Mouse (Mus musculus): Measurements from ENCODE around the gene Cys1.
"Not testable (repeated sequence)": the region's sequence is repeated elsewhere in the genome, so short reads cannot be mapped to it uniquely, and the experiment has no call there.

Gene Cys1

DNA sequence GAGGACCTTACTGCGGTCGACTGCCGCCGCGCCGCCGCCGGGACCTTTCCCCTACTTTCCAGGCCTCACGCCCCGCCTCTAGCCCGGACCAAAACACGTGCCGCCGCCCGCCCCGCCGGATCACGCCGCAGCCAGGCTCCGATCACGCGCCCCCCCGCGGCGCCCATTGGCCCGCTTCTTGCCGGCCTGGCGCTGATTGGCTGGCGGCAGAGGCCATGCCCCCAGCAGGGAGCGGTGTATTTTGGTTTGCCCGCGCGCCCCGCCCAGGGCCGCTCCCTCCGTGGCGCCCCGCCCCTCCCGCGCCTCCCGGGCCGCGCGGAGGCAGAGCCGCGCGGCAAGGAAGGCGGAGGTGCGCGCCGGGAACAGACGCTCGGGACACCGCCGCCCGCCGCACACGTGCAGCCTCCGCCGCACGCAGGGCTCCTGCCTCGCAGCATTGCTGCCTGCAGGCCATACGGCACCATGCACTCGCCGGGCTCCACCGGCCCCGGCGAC lies 30.5 kb downstream of the Cys1 start, which contains the start of gene Klf11:
TSS of gene Klf11 (plus strand) at position 212 of the 495 bp plus-strand sequence.
- intact Hi-C loops (cut with DNase I): loop anchor here (5.0 kb wide), 1 partner anchor 56 kb away; the partner anchor contains the start of gene Rrm2

DNA sequence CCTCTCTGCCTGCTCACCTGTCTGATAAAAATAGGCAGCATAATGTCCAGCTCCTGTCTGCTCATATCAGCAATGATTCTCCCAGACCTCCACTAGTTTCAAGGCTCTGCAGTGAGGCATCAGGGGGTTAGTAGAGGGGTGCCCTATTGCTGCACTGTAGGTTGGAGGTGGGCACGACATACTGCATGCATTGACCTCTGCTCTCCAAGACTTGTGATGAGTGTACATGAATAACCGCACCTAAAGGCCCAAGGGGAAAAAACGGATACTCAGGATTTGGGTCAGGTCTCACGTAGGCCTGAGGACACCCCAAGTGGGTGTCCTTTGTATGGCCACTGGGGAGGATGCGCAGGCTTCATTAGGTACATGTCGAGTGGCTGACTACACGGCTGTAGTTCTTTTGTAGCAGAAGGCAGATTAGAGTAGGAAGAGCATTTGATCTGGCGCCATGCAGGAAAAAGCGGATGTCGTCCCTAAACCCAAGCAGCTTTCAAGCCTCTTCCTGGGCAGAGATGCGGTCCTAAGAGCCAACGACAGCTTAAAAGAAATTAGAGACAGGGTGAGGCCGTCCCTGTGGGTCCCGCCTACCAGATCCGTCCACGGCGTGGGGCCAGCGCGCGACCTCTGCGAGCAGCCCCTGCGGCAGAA lies 31.1 kb downstream of the Cys1 start:
- intact Hi-C loops (cut with DNase I): loop anchor here (5.0 kb wide), 1 partner anchor 57 kb away; the partner anchor contains the start of gene Rrm2

DNA sequence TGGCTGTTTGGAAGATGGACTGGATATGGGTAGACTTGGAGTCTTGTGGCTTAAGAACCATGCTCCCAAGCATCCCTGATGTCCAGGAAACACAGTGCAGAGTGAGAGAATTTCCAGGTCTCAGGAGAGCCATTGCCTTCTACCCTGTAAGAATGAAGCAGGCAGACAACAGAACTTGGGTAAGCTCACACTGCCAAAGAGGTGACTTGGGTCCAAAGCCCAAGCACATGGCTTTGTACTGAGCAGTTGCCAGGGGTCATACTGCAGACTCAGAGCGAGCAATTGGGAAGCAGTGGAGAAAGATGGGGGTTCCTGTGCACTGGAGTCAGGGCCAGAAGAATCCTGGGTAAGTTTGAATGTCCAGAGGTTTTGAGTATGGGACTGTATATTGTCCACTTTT lies 33.5 kb downstream of the Cys1 start:
- intact Hi-C loops (cut with DNase I): no loop called here

- intact Hi-C loops (cut with DNase I): no loop called here
Measured at GRCm38 (mm10) chr12:24645901-24646300, 35.7 kb downstream of the Cys1 start.

GRCm38 (mm10) chr12:24644125-24644571 lies 37.5 kb downstream of the Cys1 start:
- intact Hi-C loops (cut with DNase I): no loop called here

DNA sequence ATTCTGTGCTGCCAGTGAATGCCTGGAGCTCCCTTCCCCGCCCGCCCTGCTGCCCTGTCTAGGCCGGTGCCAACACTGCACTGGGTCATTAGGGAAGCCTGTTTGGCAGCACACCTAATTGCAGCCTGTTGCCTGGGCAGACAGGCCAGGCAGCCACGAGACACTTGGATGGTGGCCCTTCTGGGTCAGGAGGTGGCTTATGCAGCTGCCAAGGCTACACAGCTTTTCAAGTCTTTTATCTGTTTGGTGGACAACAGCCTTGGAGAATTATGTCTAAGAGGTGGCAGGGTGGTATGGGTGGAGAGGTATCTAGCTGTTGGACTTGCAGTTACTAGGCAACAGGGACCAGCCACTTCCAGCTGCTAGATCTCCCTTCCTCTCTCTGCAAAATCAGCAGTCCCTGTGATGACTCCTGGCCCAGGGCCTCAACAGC lies 39.2 kb downstream of the Cys1 start:
- intact Hi-C loops (cut with DNase I): no loop called here

DNA sequence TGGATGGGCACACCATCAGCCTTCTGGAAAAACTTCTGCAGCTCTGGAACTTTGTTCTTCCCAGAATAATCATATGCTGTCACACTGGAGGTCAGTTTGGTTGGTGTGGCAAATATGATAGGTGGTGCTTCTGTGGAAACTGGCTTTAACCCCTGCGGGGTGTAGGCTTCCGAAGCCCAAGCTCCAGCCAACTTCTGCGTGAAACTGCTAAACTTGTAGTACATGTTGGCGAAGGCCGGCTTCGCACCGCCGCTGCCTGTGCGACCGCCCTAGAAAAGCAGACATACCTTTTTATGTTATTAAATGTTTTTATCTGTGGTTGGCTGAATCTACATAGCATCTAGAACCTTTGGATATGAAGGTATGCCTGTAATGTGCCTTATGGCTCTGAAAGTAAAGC lies 42.8 kb downstream of the Cys1 start:
- intact Hi-C loops (cut with DNase I): not testable (repeated sequence)

DNA sequence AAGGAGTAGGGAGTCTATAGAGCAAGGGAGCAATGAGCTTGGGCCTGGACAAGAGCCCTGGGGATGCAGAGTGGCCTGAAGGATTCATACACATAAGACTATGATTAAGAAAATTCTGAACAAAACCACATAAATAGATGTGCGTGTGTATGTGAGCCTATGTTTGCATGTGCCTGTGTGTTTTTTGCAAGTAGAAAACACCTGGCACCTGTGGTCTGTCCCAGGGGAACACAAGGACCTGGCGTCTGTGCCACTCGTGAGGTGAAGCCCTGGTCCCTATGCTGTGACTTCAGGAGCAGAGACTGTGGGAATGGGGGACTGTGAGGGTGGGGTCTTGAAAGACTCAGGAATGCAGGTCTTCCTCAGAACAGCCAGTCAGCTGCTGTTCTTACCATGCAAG lies 47.0 kb downstream of the Cys1 start:
- intact Hi-C loops (cut with DNase I): no loop called here

- intact Hi-C loops (cut with DNase I): no loop called here
Measured at GRCm38 (mm10) chr12:24634212-24634611, 47.4 kb downstream of the Cys1 start.

DNA sequence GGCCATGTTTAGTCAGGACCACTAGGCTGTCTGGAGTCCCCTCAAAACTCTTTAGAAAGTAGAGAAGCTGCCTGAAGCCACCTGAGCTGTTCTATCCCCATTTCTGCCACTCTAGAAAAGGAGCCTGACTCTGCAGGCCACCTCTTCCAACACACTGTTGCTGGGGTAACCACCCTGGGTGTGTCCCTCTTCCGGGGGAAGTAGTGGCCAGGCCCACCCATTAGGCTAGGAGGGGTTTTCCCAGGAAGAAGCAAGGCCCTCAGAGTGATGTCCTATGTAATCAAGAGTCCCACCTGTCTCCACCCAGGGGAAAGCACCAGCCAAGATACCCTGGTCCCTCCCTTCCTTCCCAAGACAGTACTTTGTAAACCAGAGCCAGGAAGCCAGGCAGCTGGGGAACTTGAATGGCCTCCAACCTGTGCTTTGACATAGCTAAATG lies 47.8 kb downstream of the Cys1 start:
- intact Hi-C loops (cut with DNase I): no loop called here

DNA sequence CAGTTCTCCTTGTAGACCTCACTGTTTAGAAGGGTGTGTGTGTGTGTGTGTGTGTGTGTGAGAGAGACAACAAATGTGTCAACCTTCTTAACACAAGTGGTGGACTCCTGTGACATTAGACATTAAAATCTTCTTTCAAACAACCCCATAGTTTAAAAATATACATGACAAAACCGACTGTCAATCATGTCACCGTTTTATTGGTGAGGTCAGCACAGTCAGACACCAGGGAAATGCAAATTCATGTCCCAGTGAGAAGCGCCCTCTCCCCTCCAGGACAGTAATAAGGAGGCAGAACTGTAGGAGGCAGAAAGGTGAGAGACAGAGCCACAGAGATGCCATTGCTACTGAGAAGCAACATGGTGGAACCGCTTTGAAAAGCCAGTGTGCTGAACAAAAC lies 49.2 kb downstream of the Cys1 start:
- intact Hi-C loops (cut with DNase I): no loop called here

DNA sequence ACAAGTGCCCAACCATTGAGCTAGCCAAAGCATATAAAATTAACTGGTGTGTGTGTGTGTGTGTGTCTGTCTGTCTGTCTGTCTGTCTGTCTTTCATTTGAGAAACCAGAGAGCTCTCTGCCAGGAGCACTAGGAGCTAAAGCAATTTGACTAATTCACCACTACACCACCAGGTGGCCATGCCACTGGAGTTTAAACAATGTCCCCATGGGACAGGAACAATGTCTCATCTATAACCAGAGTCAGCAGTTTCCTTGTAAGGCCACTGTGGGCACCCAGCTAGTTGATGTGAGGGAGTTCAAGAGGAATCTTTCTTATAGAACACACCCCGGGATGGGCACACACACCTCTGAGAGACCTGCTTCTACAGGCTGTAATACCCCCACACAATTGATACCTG lies 51.4 kb downstream of the Cys1 start:
- intact Hi-C loops (cut with DNase I): no loop called here

GRCm38 (mm10) chr12:24627215-24627614 lies 54.4 kb downstream of the Cys1 start:
- intact Hi-C loops (cut with DNase I): no loop called here

GRCm38 (mm10) chr12:24626401-24626800 lies 55.2 kb downstream of the Cys1 start:
- intact Hi-C loops (cut with DNase I): no loop called here

- intact Hi-C loops (cut with DNase I): loop anchor here (5.0 kb wide), 1 partner anchor 64 kb away; no protein-coding TSS in a partner anchor
Measured at GRCm38 (mm10) chr12:24623486-24624251, 57.9 kb downstream of the Cys1 start.

- intact Hi-C loops (cut with DNase I): no loop called here
Measured at GRCm38 (mm10) chr12:24619436-24619835, 62.2 kb downstream of the Cys1 start.
